Mouse (Mus musculus) neural tube, embryonic 10.5 days (tissue): ENCODE results near the gene Unc119b.
"Not testable (repeated sequence)": the region's sequence is repeated elsewhere in the genome, so short reads cannot be mapped to it uniquely, and the experiment has no call there.

Source experiments
- DNase-seq: peaks from one replicate; pipeline ENCODE4 v3.0.0-alpha.2; 2017; ENCODE audit warnings: low spot score; ENCODE audit errors: extremely low spot score

The Unc119b gene

GRCm38 (mm10) chr5:115091776-115092175 lies 43.0 kb downstream of the Unc119b start:
- DNase-seq, result no peak

GRCm38 (mm10) chr5:115091015-115091414 lies 43.8 kb downstream of the Unc119b start:
- no peak for DNase-seq

- no peak for DNase-seq
Observed at GRCm38 (mm10) chr5:115089592-115090268, 45.0 kb downstream of the Unc119b start.

DNA sequence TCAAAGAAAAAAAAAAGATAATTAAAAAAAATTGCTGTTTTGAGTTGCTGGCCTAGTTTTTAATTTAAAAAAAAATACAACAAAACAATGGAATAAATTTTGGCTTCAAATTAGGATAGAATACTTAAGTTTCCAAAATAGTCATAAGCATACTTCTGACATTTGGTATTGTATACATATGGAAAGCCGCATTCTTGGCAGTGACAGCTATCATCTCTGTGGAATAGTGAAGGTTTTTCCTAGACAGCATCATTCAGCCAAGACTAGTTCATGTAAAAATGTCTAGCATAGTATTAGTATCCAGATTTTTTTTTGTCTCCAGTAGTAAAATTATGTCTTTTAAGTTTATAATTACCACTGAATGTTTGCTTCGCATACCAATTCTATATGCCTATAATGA lies 49.1 kb downstream of the Unc119b start:
- DNase-seq, result no peak

DNA sequence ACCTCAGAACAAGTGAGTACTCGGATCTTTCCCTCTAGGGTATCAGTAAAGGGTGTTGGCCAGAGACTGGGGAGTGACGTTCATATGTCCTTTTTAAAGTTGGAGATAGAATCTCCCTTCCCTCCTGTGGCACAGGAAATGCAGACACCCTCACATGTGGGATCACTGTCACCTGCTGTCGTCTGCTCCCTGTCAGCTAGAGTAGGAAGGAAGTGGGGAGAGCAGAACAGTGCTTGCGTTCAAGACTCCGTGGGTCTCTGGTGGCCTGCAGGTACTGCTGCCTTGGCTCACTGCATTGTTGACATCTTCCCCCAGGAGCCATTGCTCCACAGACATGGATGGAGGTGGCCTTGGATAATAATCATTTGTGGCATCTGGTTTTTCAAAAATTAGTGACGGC lies 51.3 kb downstream of the Unc119b start:
- DNase-seq, result no peak

GRCm38 (mm10) chr5:115081636-115082035 lies 53.1 kb downstream of the Unc119b start:
- no peak for DNase-seq

DNA sequence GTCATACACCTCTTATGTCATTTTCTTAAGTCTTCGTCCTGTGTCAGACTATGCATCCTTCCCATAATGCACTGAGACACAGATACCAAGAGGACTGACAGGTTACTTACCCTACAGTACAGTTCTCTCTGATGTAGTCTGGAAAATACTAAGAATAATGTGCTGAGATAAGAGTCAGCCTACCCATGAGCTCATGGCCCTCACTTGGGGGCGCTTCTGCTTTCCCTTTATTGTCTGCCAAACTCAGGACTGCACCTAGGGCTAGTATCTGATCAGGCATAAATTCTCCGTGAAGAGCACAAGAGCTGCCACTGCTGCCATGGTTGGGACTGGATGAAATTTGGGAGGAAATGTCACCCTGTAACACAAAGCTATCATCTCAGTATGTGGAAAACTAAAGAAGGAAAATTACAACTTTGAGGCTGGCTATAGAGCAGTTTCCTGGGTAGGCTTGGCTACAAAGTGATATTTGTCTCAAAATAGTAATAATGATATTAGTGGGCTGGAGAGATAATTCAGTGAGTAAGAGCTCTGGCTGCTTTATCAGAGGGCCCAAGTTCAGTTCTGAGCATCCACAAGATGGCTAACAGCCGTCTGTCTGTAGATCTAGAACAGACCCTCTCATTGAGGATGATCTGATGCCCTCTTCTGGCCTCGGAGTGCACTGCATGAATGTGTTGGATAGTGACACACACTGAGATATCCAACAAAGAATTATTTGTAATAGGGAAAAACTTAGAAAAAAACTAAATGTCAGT lies 58.5 kb downstream of the Unc119b start:
- peak; percentile 60 for DNase-seq

- DNase-seq, result no peak
Observed at GRCm38 (mm10) chr5:115074749-115075148, 60.0 kb downstream of the Unc119b start.

- not testable (repeated sequence) for DNase-seq
Observed at GRCm38 (mm10) chr5:115073306-115073705, 61.5 kb downstream of the Unc119b start.
